Mouse (Mus musculus): ENCODE measurements around the gene Epha10. TPM values are rescaled to one million over a fixed set of nuclear protein-coding genes. Genes with fewer than 3 reads are reported as not detected.

Gene Epha10
- 0.14 and 0.30 TPM in 2 replicates for polyA plus RNA-seq (2015; fragmentation: Nextera tagmentation; extraction: Ambion mirVana)

DNA sequence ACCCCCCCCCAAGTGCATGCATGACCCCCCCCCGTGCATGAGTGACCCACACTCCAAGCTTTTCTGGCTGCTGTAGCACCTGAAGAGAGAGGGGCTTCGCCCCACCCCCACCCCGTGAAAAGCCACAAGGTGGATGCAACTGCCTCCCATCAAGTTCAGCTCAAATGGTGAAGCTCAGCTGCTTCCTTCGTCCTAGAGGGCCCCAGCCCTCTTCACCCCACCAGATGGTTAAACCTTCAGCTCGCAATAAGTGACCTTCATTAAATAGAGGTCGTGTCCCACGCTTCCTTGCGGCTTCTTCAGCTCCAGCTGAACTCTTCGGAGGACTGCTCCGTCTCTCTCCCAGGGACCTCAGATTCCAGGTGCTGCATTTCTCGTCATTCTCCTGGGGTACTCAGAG is at the start of gene Epha10:
Gene Epha10, plus strand, starts transcription at position 301 of the 400 bp plus-strand sequence.
- Histone ChIP-seq H3K36me3 (no peaks in the 10 kb centered on the region), H3K4me2 (peak within 1 kb of the TSS; percentile 48), H3K27ac (no peak within 1 kb of the TSS), H3K9ac (no peak within 1 kb of the TSS), H3K4me1 (peaks cover 10% of the 10 kb centered on the region; the same call in 1 of the 2 replicates), H3K4me3 (replicated peaks) (peak within 1 kb of the TSS; percentile 24), H3K9me3 (no peaks in the 10 kb centered on the region), H3K27me3 (replicated peaks) (peaks cover 57% of the 10 kb centered on the region)
- ATAC-seq (ENCODE audit: insufficient read depth, low FRiP score, low read depth), result no peak
- WGBS, result 8% methylated on average over 11 of the region's 11 CpGs

DNA sequence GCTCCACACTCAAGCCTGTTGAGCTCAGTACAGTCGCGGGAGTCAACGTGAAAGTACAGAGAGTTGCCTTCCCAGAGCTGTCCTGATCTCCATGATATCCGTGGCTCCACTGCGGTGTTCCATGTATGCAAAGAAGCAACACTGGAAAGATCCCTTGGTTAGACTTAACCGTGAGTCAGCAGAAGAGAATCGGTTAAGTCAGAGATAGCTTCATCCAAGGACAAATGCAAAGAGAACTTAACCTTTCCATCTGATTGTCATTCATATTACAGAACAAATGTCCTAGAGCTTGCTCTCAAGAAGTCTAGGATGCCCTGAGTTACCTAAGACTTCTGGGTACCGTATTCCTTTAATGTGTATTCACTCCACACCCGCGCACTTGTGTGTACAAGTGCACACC is 47.9 kb upstream of the Epha10 start:
- WGBS, result 94% methylated on average over 10 of the region's 10 CpGs
- no peak for ATAC-seq (ENCODE audit: insufficient read depth, low FRiP score, low read depth)
- no peaks in the 10 kb centered on the region for H3K27me3 ChIP-seq (replicated peaks)
- peaks cover 14% of the 10 kb centered on the region; the same call in 1 of the 2 replicates for H3K36me3 ChIP-seq
- H3K27ac ChIP-seq, result no peak overlapping the region
- no peak overlapping the region for H3K9ac ChIP-seq
- no peak overlapping the region for H3K4me2 ChIP-seq
- H3K9me3 ChIP-seq, result no peaks in the 10 kb centered on the region
- no peak overlapping the region for H3K4me3 ChIP-seq (replicated peaks)
- H3K4me1 ChIP-seq, result no peaks in the 10 kb centered on the region

DNA sequence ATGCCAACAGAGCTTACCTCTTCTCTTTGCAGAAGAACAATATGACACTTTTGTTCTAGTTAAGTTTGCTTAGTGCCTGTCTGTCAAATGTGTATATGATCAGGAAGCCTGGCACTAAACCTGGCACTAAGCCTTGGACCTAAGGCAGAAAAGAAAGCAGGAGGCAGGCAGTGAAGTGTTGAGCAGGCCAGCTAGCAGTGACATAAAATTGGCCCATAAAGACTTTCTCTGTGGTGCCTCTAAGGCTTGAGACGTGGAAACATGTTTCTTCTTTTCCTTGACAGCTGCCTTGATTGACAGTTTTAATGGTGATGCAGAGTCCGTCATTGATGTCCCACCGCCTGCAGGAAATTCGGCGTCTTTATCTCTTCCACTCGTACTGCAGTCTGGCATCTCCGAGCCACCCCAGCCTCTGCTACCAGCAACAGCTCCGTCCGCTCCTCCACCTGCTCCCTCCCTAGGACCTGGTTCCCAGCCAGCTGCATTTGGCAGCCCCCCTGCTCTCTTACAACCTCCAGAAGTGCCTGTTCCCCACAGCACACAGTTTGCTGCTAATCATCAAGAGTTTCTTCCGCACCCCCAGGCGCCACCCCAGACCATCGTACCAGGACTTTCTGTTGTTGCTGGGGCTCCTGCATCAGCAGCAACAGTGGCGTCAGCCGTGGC is 42.5 kb upstream of the Epha10 start:
- Histone ChIP-seq H3K4me3 (replicated peaks) (no peak overlapping the region), H3K27me3 (replicated peaks) (no peaks in the 10 kb centered on the region), H3K27ac (no peak overlapping the region), H3K9ac (no peak overlapping the region), H3K36me3 (peaks cover 23% of the 10 kb centered on the region), H3K4me2 (no peak overlapping the region), H3K4me1 (no peaks in the 10 kb centered on the region), H3K9me3 (no peaks in the 10 kb centered on the region)
- ATAC-seq (ENCODE audit: insufficient read depth, low FRiP score, low read depth), result no peak
- WGBS, result 88% methylated on average over 14 of the region's 14 CpGs

GRCm38 (mm10) chr4:124840998-124841397 is 39.7 kb upstream of the Epha10 start:
- Histone ChIP-seq H3K4me3 (replicated peaks) (no peak overlapping the region), H3K9ac (no peak overlapping the region), H3K4me1 (no peaks in the 10 kb centered on the region), H3K4me2 (no peak overlapping the region), H3K27me3 (replicated peaks) (no peaks in the 10 kb centered on the region), H3K9me3 (no peaks in the 10 kb centered on the region), H3K27ac (no peak overlapping the region), H3K36me3 (peaks cover 19% of the 10 kb centered on the region)
- 100% methylated on average over 1 of the region's 1 CpGs for WGBS
- ATAC-seq (ENCODE audit: insufficient read depth, low FRiP score, low read depth), result no peak

DNA sequence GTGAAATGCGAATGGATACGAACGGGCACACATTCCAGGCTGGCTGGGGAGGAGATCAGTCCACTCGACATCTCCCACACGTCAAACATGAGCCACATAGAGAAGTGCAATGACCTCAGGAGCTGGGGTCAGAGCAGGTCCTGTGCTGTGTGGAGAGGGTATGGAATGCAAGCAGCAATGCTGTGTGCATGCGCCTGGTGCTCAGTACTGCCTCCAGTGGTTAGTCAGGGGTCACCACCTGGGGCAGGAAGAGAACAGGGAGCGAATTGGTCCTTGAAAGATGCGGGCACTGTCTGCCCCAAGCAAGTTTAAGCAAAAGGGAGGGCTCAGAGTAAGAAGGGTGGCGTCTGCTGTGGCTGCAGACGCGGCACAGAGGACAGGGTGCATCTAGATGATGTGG is 37.2 kb upstream of the Epha10 start:
- Histone ChIP-seq H3K27ac (no peak overlapping the region), H3K9me3 (no peaks in the 10 kb centered on the region), H3K4me3 (replicated peaks) (no peak overlapping the region), H3K4me1 (no peaks in the 10 kb centered on the region), H3K9ac (no peak overlapping the region), H3K27me3 (replicated peaks) (no peaks in the 10 kb centered on the region), H3K4me2 (no peak overlapping the region), H3K36me3 (peaks cover 14% of the 10 kb centered on the region)
- no peak for ATAC-seq (ENCODE audit: insufficient read depth, low FRiP score, low read depth)
- WGBS, result 56% methylated on average over 11 of the region's 11 CpGs

GRCm38 (mm10) chr4:124847573-124847972 is 33.1 kb upstream of the Epha10 start:
- Histone ChIP-seq H3K9me3 (no peaks in the 10 kb centered on the region), H3K9ac (no peak overlapping the region), H3K27me3 (replicated peaks) (no peaks in the 10 kb centered on the region), H3K36me3 (0 out of 2 replicates have a peak, but pooled peaks cover 2% of the 10 kb centered on the region), H3K27ac (no peak overlapping the region), H3K4me2 (no peak overlapping the region), H3K4me3 (replicated peaks) (no peak overlapping the region), H3K4me1 (peaks cover 21% of the 10 kb centered on the region)
- no peak for ATAC-seq (ENCODE audit: insufficient read depth, low FRiP score, low read depth)
- 10% methylated on average over 8 of the region's 8 CpGs for WGBS

GRCm38 (mm10) chr4:124849631-124850260 is 31.0 kb upstream of the Epha10 start:
- H3K9me3 ChIP-seq, result no peaks in the 10 kb centered on the region
- H3K4me1 ChIP-seq, result peaks cover 22% of the 10 kb centered on the region
- WGBS, result 2% methylated on average over 24 of the region's 24 CpGs
- H3K27me3 ChIP-seq (replicated peaks), result no peaks in the 10 kb centered on the region
- H3K4me2 ChIP-seq, result peak overlapping the region; percentile 71
- ATAC-seq (ENCODE audit: insufficient read depth, low FRiP score, low read depth), result no peak; the same call in 1 of the 2 replicates
- peaks cover 15% of the 10 kb centered on the region for H3K36me3 ChIP-seq
- peak overlapping the region; percentile 98 for H3K4me3 ChIP-seq (replicated peaks)
- peak overlapping the region; percentile 76 for H3K9ac ChIP-seq
- peak overlapping the region; percentile 94 for H3K27ac ChIP-seq

GRCm38 (mm10) chr4:124850261-124850913 is 30.3 kb upstream of the Epha10 start, which contains the start of gene Yrdc:
TSS of gene Yrdc (plus strand) at chr4:124850679.
- under 1% methylated on average over 85 of the region's 90 CpGs for WGBS
- H3K9me3 ChIP-seq, result no peaks in the 10 kb centered on the region
- peak within 1 kb of the TSS; percentile 94 for H3K27ac ChIP-seq
- peak; percentile 94 for ATAC-seq (ENCODE audit: insufficient read depth, low FRiP score, low read depth)
- peaks cover 22% of the 10 kb centered on the region for H3K4me1 ChIP-seq
- H3K9ac ChIP-seq, result peak within 1 kb of the TSS; percentile 76
- peak within 1 kb of the TSS; percentile 81 for H3K4me2 ChIP-seq
- peak within 1 kb of the TSS; percentile 98 for H3K4me3 ChIP-seq (replicated peaks)
- peaks cover 18% of the 10 kb centered on the region for H3K36me3 ChIP-seq
- H3K27me3 ChIP-seq (replicated peaks), result no peaks in the 10 kb centered on the region

DNA sequence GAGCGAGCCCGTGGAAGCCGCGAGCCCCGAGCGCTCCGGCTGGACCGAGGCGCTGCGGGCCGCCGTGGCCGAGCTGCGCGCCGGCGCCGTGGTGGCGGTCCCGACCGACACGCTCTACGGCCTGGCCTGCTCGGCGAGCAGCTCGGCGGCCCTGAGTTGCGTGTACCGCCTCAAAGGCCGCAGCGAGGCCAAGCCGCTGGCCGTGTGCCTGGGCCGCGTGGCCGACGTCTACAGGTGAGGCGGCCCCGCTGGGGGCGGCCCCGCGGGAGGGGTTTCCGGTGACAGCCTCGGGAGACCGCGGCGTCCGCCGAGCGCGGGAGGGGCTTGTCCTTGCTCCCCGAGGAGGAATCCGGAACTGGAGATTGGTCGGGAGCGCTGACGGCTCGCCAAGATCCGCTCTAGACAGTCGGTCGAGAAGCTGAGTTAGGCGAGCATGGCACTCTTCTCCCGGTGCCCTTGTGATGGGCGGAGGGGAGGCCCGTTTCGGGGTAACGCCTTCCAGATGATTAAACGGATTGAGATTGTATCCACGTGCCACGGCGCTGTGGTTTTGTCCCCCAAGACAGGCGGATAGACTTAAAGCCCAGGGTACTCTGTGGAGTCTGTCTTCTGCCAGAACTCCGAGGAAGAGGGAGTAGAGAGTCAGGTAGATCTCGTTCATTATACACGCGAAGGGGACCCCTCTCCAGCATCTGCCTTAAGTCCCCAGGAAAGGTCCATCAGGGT is 29.6 kb upstream of the Epha10 start, which contains the start of gene 1110065P20Rik:
Gene 1110065P20Rik, minus strand, starts transcription at position 264 of the 726 bp plus-strand sequence.
- under 1% methylated on average over 75 of the region's 75 CpGs for WGBS
- Histone ChIP-seq H3K4me1 (peaks cover 22% of the 10 kb centered on the region), H3K4me3 (replicated peaks) (peak within 1 kb of the TSS; percentile 98), H3K27ac (peak within 1 kb of the TSS; percentile 94), H3K27me3 (replicated peaks) (no peaks in the 10 kb centered on the region), H3K9me3 (no peaks in the 10 kb centered on the region), H3K4me2 (peak within 1 kb of the TSS; percentile 81), H3K9ac (peak within 1 kb of the TSS; percentile 76), H3K36me3 (peaks cover 25% of the 10 kb centered on the region)
- peak; percentile 65 for ATAC-seq (ENCODE audit: insufficient read depth, low FRiP score, low read depth)

GRCm38 (mm10) chr4:124856294-124856693 is 24.4 kb upstream of the Epha10 start:
- Histone ChIP-seq H3K4me1 (peaks cover 13% of the 10 kb centered on the region), H3K27ac (no peak overlapping the region), H3K9ac (no peak overlapping the region), H3K4me2 (no peak overlapping the region), H3K36me3 (peaks cover 25% of the 10 kb centered on the region), H3K27me3 (replicated peaks) (peaks cover 8% of the 10 kb centered on the region), H3K9me3 (no peaks in the 10 kb centered on the region), H3K4me3 (replicated peaks) (no peak overlapping the region)
- no peak for ATAC-seq (ENCODE audit: insufficient read depth, low FRiP score, low read depth)
- 93% methylated on average over 8 of the region's 8 CpGs for WGBS

- Histone ChIP-seq H3K4me2 (no peak overlapping the region), H3K4me1 (0 out of 2 replicates have a peak, but pooled peaks cover 5% of the 10 kb centered on the region), H3K9ac (no peak overlapping the region), H3K4me3 (replicated peaks) (no peak overlapping the region), H3K27ac (no peak overlapping the region), H3K27me3 (replicated peaks) (peaks cover 27% of the 10 kb centered on the region), H3K36me3 (peaks cover 23% of the 10 kb centered on the region), H3K9me3 (no peaks in the 10 kb centered on the region)
- no peak for ATAC-seq (ENCODE audit: insufficient read depth, low FRiP score, low read depth)
- 57% methylated on average over 5 of the region's 5 CpGs for WGBS
These were observed 22.3 kb upstream of the Epha10 start for GRCm38 (mm10) chr4:124858370-124858769.

All from stomach, embryonic 15.5 days (tissue).